Mouse (Mus musculus) neural tube, embryonic 12.5 days (tissue): ENCODE measurements at regions not wholly inside any gene's neighbourhood (a gene's known extent, or its start where the extent isn't known, plus 50 kb on each side); places are given as distances from the start of the nearest gene placed in this dataset.

Source experiments
- ATAC-seq: fragments of 200-750 bp; cut with Nextera tagmentation; 2 replicates; pipeline ENCODE4 v1.8.0; 2017; ENCODE audit warnings: low read depth, mild to moderate bottlenecking, moderate TSS enrichment, moderate library complexity; ENCODE audit not compliant: low FRiP score
- H3K27ac ChIP-seq: fragments of 300-500 bp; sonication (generic); 2 replicates; pipeline ENCODE4 v1.5.1; 2016
- H3K27me3 ChIP-seq: fragments of 300-500 bp; sonication (generic); replicated peaks from 2 replicates; pipeline ENCODE4 v1.6.1; 2016; ENCODE audit warnings: mild to moderate bottlenecking
- H3K36me3 ChIP-seq: fragments of 300-500 bp; sonication (generic); 2 replicates; pipeline ENCODE4 v1.6.1; 2016; ENCODE audit warnings: mild to moderate bottlenecking
- H3K4me1 ChIP-seq: fragments of 300-500 bp; sonication (generic); 2 replicates; pipeline ENCODE4 v1.6.1; 2016
- H3K4me2 ChIP-seq: fragments of 300-500 bp; sonication (generic); replicated peaks from 2 replicates; pipeline ENCODE4 v1.6.1; 2016; ENCODE audit warnings: mild to moderate bottlenecking
- H3K4me3 ChIP-seq: fragments of 300-500 bp; sonication (generic); 2 replicates; pipeline ENCODE4 v1.5.1; 2016
- H3K9ac ChIP-seq: fragments of 300-500 bp; sonication (generic); 2 replicates; pipeline ENCODE4 v1.6.1; 2016; ENCODE audit warnings: mild to moderate bottlenecking
- H3K9me3 ChIP-seq: fragments of 300-500 bp; sonication (generic); 2 replicates; pipeline ENCODE4 v1.6.1; 2016; ENCODE audit warnings: mild to moderate bottlenecking
- WGBS: fragments of 180-500 bp; shearing (Covaris S2); methylation state at CpG from one replicate; pipeline ENCODE4 v1.1.7; 2016; 5-methylcytosine and 5-hydroxymethylcytosine counted together

DNA sequence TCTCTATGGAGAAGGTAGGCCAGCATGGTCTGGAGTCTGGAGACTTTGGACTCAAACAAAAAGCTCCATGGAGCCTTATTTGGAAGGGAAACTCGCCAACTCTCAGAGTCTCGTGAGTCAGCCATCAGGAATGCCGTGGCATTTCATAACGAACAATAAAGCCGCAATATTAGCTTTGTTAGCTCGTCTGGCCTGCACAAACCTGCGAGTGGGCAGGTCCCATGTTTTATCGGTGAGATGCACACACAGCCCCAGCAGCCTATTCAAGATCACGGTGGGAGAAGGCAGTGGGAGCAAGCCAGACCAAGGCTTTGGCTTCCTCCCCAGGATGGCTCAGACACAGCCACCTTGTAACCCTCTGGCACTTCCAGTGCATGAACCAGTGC lies 84.4 kb downstream of the Gm11733 start:
- ATAC-seq, result no peak
- H3K27me3 ChIP-seq, result no peaks in the 10 kb centered on the region
- no peak overlapping the region for H3K9ac ChIP-seq
- no peaks in the 10 kb centered on the region for H3K4me1 ChIP-seq
- no peaks in the 10 kb centered on the region for H3K36me3 ChIP-seq
- H3K4me3 ChIP-seq, result no peak overlapping the region
- WGBS, result 79% methylated on average over 9 of the region's 9 CpGs
- no peak overlapping the region for H3K4me2 ChIP-seq
- H3K27ac ChIP-seq, result no peak overlapping the region
- H3K9me3 ChIP-seq, result no peaks in the 10 kb centered on the region

DNA sequence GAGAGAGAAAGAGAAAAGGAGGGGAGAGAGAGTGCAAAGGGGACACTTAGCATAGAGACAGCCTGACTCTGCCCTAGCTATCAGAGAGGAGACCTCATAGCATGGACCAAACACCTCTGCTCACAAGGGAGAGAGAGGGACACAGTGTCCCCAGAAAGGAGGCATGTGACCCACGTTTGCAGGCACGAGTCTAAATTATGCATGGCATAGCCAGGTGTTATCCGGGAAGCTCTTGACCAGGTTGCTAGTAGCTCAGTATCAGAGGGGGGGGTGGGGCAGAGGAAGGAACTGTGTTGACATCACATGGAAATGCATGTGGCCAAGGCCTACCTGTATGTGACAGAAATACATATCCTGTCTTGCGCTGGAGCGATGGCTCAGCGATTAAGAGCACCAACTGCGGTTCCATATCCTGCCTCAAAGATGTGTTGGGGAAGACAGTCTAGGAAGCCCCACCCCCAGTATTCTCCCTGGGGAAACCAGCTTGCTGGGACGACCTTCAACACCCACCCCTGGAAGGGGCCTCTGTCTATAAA lies 84.5 kb upstream of the Tnrc6c start:
- no peak overlapping the region for H3K9ac ChIP-seq
- H3K36me3 ChIP-seq, result no peaks in the 10 kb centered on the region
- no peak overlapping the region for H3K4me3 ChIP-seq
- no peaks in the 10 kb centered on the region for H3K27me3 ChIP-seq
- no peak for ATAC-seq
- H3K4me2 ChIP-seq, result no peak overlapping the region
- no peak overlapping the region for H3K27ac ChIP-seq
- 84% methylated on average over 8 of the region's 8 CpGs for WGBS
- H3K9me3 ChIP-seq, result no peaks in the 10 kb centered on the region
- no peaks in the 10 kb centered on the region for H3K4me1 ChIP-seq

DNA sequence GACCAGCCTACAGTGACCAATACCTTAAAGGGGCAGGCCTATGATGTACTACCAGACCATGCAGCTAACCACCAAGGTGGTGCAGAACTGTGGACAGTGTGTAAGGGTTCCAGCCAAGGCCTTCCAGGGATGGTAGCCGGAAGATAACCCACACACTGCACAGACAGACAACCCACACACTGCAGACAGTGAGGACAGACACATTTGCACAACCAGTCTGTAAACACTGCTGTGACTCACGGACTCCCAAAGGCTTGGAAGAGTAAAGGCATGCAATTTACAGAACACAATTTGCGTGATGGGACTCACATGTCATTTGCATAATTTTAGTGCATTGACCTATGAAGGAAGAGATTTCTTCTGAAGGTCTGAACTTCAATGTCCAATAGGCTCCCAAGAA lies 82.2 kb upstream of the Tnrc6c start:
- ATAC-seq, result no peak

DNA sequence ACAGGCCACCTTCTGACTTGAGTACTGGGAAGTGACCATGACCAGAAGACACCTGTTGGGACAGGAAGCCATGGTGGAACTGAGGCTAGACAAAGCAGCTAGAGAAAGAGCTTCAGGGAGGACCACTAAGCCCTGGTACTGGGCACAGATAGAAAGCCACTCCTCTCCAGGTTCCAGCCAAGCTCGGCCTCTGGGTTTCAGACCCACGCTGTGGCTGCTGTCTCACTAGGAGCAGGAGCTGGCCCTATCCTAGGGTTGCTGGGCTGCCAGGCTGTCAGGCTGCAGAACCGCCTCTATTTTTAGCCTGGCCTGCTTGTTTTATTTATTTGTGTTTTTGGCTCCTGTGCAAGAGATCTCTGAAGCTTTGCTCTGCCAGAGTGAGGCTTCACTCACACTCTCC lies 79.4 kb upstream of the Tnrc6c start:
- H3K9me3 ChIP-seq, result no peaks in the 10 kb centered on the region
- H3K9ac ChIP-seq, result no peak overlapping the region
- H3K27me3 ChIP-seq, result no peaks in the 10 kb centered on the region
- no peak for ATAC-seq
- no peak overlapping the region for H3K4me3 ChIP-seq
- WGBS, result 68% methylated on average over 3 of the region's 3 CpGs
- no peak overlapping the region for H3K27ac ChIP-seq
- H3K36me3 ChIP-seq, result no peaks in the 10 kb centered on the region
- no peak overlapping the region for H3K4me2 ChIP-seq
- 0 out of 2 replicates have a peak, but pooled peaks cover 5% of the 10 kb centered on the region for H3K4me1 ChIP-seq

More for the DNA sequence above, 82.2 kb upstream of the Tnrc6c start:
- Histone ChIP-seq H3K4me1 (no peaks in the 10 kb centered on the region), H3K9me3 (no peaks in the 10 kb centered on the region), H3K27ac (no peak overlapping the region), H3K27me3 (no peaks in the 10 kb centered on the region), H3K4me2 (no peak overlapping the region), H3K9ac (no peak overlapping the region), H3K4me3 (no peak overlapping the region), H3K36me3 (no peaks in the 10 kb centered on the region)
- 89% methylated on average over 3 of the region's 3 CpGs for WGBS

DNA sequence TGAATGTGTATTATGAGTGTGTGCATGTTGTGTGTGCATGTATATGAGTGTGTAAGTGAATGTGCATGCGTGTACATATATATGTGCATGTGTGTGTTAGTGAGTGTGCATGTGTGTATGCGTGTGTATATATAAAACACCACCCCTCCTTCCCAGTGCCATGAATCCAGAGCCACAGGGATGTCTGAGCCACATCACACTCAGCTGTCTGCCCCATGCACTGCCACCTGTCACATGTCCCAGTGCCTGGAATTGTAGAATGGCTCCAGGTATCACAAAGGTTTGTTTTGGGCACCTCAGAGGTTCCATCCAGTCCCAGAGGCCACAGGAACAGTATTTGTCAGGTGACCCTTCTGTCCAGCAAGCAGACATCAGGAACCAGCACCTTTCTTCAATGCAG lies 75.0 kb upstream of the Tnrc6c start:
- H3K9me3 ChIP-seq, result no peaks in the 10 kb centered on the region
- H3K4me3 ChIP-seq, result no peak overlapping the region
- H3K27ac ChIP-seq, result no peak overlapping the region
- no peaks in the 10 kb centered on the region for H3K36me3 ChIP-seq
- no peak overlapping the region for H3K9ac ChIP-seq
- 0 out of 2 replicates have a peak, but pooled peaks cover 5% of the 10 kb centered on the region for H3K4me1 ChIP-seq
- no peak for ATAC-seq
- no peak overlapping the region for H3K4me2 ChIP-seq
- no peaks in the 10 kb centered on the region for H3K27me3 ChIP-seq
- 87% methylated on average over 2 of the region's 2 CpGs for WGBS

DNA sequence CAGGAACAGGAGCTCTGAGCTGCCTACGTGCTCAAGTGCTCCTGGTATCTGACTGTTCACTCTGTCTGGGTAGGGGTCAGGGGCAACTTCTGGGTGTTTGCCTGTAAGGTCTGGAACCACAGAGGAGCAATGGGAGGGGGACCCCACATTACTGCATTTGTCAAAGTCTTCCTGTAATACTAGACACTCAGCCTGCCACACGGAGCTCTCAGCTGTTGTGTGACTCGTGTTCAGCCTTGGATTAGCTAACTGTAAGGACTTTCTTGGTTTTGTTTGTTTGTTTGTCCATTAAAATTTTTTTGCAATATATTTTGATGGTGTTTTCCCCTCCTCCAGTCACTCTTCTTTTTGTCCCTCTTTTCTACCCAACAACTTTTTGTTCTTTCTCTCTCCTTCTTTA lies 74.4 kb upstream of the Tnrc6c start:
- Histone ChIP-seq H3K9ac (no peak overlapping the region), H3K27ac (no peak overlapping the region), H3K4me2 (no peak overlapping the region), H3K36me3 (no peaks in the 10 kb centered on the region), H3K4me1 (0 out of 2 replicates have a peak, but pooled peaks cover 5% of the 10 kb centered on the region), H3K27me3 (no peaks in the 10 kb centered on the region), H3K4me3 (no peak overlapping the region), H3K9me3 (no peaks in the 10 kb centered on the region)
- ATAC-seq, result no peak
- WGBS, result 57% methylated on average over 3 of the region's 3 CpGs

DNA sequence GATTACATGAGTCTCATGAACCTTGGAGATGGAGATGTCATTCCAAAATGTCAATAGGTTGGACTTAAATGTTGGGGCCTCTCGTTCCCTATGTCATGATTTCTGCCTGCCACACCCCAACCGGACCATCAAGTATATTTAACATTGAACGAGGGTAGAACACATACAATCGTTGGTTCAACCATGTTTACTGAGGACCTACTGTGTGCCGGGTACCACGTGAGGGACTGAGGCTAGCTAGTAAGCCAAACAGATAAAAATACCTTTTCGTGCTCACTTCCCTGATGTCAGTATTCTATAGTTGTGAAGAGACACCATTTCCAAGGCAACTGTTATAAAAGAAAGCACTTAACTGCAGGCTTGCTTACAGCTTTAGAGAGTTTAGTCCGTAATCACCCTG lies 70.6 kb upstream of the Tnrc6c start:
- no peaks in the 10 kb centered on the region for H3K4me1 ChIP-seq
- no peak overlapping the region for H3K27ac ChIP-seq
- H3K4me3 ChIP-seq, result no peak overlapping the region
- ATAC-seq, result no peak
- no peak overlapping the region for H3K4me2 ChIP-seq
- WGBS, result 95% methylated on average over 8 of the region's 8 CpGs
- no peaks in the 10 kb centered on the region for H3K27me3 ChIP-seq
- H3K9me3 ChIP-seq, result no peaks in the 10 kb centered on the region
- H3K9ac ChIP-seq, result no peak overlapping the region
- H3K36me3 ChIP-seq, result no peaks in the 10 kb centered on the region

DNA sequence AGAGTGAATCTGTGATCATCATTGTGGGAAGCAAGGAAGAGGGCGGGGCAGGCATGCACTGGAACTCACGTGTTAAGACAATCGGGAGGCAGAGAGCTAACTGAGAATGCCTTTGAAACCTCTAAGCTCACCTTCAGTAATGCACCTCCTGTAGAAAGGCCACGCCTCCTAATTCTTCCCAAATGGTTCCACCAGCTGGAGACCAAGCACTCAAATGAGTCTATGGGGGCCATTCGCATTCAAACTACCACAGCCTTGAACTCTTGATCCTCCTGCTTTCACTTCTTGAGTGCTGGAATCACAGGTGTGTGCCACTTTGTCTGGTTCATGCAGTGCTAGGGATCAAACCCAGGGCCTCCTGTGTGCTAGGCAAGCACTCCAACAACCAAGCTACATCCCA lies 68.5 kb upstream of the Tnrc6c start:
- H3K9me3 ChIP-seq, result no peaks in the 10 kb centered on the region
- H3K4me3 ChIP-seq, result no peak overlapping the region
- ATAC-seq, result no peak
- no peaks in the 10 kb centered on the region for H3K4me1 ChIP-seq
- no peaks in the 10 kb centered on the region for H3K36me3 ChIP-seq
- 85% methylated on average over 5 of the region's 5 CpGs for WGBS
- no peaks in the 10 kb centered on the region for H3K27me3 ChIP-seq
- H3K4me2 ChIP-seq, result no peak overlapping the region
- no peak overlapping the region for H3K27ac ChIP-seq
- H3K9ac ChIP-seq, result no peak overlapping the region

DNA sequence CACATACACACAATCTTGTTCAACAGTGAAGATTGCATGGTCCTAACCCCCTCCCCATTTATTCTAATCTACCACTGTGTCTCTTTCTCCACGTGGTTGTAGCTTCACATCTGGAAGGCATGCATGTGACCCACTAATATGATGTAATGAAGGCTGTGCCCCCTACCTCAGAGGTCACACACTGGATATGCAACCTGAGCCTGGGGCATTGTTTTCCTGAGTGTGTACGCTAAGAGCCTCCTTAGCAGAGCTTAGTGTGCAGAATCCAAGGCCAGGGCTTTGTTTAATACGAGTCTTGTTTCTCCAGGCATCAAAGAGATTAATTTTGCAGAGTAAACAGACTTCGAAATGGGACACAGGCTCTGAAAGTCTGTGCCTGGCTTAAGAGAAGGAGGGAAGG lies 68.0 kb upstream of the Tnrc6c start:
- no peak overlapping the region for H3K27ac ChIP-seq
- 64% methylated on average over 4 of the region's 4 CpGs for WGBS

DNA sequence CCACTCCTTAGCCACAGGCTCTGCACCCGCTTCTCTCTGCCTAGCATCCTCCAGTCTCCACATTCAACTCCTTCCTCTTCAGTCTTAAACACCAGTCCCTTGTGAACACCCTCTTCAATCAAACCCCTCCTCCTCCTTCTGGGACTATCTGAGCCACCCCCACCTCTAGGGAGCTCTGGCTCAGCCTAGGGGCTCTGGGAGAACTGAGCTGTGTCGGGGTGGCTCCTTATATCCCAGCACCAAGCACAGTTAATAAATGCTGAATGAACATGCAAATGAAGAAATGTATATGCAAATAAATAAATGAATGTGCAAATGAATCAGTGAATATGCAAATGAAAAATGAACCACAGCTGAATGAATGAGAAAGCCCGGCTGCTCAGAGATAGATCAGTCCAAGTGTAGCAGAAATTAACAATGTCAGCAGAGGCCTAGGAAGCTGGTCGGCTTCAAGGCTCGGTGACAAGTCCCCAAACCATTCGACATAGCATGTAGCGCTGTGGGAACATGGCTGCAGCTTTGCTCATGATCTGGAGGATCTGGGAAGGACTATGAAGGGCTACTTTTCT lies 67.1 kb upstream of the Tnrc6c start:
- Histone ChIP-seq H3K4me1 (no peaks in the 10 kb centered on the region), H3K9ac (no peak overlapping the region), H3K27me3 (no peaks in the 10 kb centered on the region), H3K4me3 (no peak overlapping the region), H3K9me3 (no peaks in the 10 kb centered on the region; the same call in 1 of the 2 replicates), H3K27ac (no peak overlapping the region), H3K36me3 (no peaks in the 10 kb centered on the region), H3K4me2 (no peak overlapping the region)
- no peak for ATAC-seq
- 80% methylated on average over 7 of the region's 7 CpGs for WGBS

More for the DNA sequence above, 68.0 kb upstream of the Tnrc6c start:
- no peaks in the 10 kb centered on the region; the same call in 1 of the 2 replicates for H3K9me3 ChIP-seq
- no peak for ATAC-seq
- no peaks in the 10 kb centered on the region for H3K4me1 ChIP-seq
- H3K4me3 ChIP-seq, result no peak overlapping the region
- H3K4me2 ChIP-seq, result no peak overlapping the region
- no peaks in the 10 kb centered on the region for H3K27me3 ChIP-seq
- H3K9ac ChIP-seq, result no peak overlapping the region
- H3K36me3 ChIP-seq, result no peaks in the 10 kb centered on the region

DNA sequence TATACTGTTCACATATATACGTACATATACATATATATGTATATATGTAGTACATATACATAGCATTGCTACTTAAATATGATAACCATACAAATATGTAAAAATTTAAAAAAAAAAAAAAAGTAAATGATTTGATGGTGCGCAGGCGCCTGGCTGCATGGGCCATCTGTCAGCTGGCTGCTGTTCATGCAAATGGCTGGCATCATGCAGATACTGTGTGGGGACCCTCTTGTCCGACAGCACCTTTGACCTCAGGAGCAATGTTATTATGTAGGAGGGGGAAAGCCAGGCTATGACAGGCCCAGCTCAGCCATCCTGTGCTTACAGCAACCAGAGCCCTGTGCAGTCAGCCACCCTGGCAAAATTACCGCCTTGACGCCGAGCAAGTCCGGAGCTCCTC lies 65.1 kb upstream of the Tnrc6c start:
- no peak overlapping the region for H3K27ac ChIP-seq
- WGBS, result 80% methylated on average over 8 of the region's 8 CpGs
- no peaks in the 10 kb centered on the region for H3K27me3 ChIP-seq
- no peaks in the 10 kb centered on the region for H3K36me3 ChIP-seq
- no peak overlapping the region for H3K4me2 ChIP-seq
- no peak overlapping the region for H3K9ac ChIP-seq
- H3K9me3 ChIP-seq, result no peaks in the 10 kb centered on the region; the same call in 1 of the 2 replicates
- ATAC-seq, result no peak
- no peak overlapping the region for H3K4me3 ChIP-seq
- no peaks in the 10 kb centered on the region for H3K4me1 ChIP-seq

DNA sequence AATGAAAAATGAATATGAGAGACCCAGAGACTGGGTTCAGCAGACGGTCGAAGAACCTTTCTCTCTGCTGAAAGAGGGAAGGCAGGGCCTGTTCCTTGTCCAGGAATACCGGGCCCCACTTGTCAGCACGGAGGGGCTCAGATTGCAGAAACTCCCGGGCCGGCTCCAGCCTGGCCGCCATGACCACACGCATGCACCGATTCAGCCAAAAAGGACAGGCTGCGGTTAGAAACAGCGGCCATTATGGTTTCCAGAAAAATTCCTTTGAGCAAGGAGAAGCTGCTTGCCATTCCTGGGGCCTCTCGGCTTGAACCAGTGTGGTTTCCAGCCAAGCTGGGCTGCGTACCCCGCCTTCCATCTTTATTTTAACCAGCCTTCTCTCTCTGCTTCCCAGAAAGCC lies 64.7 kb upstream of the Tnrc6c start:
- Histone ChIP-seq H3K36me3 (no peaks in the 10 kb centered on the region), H3K27me3 (no peaks in the 10 kb centered on the region), H3K4me2 (no peak overlapping the region), H3K4me1 (no peaks in the 10 kb centered on the region), H3K9ac (no peak overlapping the region), H3K4me3 (no peak overlapping the region), H3K27ac (no peak overlapping the region), H3K9me3 (no peaks in the 10 kb centered on the region; the same call in 1 of the 2 replicates)
- no peak for ATAC-seq
- WGBS, result 85% methylated on average over 14 of the region's 14 CpGs

DNA sequence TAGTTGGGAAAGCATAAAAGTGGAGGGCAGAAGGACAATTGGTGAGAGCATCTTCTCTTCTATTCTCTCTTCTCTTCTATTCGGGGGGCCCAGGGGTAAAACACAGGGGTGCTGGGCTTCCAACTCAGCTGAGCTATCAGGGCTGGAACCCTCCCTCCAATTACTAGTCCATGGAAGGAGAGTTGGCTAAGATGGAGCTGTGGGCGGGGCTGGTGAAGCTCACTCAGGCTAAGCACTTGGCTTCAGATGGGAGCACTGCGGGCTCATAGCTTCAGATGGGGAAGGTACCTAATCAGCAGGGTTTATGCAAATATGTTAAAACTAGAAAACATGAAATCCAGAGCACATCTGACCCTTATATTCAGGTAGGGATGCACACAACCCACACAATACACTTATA lies 61.5 kb upstream of the Tnrc6c start:
- WGBS, result 60% methylated on average over 3 of the region's 3 CpGs
- H3K4me1 ChIP-seq, result peaks cover 8% of the 10 kb centered on the region
- no peak overlapping the region for H3K9ac ChIP-seq
- H3K27ac ChIP-seq, result no peak overlapping the region
- H3K4me3 ChIP-seq, result no peak overlapping the region
- no peaks in the 10 kb centered on the region for H3K36me3 ChIP-seq
- no peak overlapping the region for H3K4me2 ChIP-seq
- peaks cover 27% of the 10 kb centered on the region for H3K27me3 ChIP-seq
- no peaks in the 10 kb centered on the region; the same call in 1 of the 2 replicates for H3K9me3 ChIP-seq
- no peak for ATAC-seq
